Mouse (Mus musculus) ovary, postnatal 10 days (tissue): Measurements from ENCODE around the gene BC016579.

Experiments
- DNase-seq: peaks from one replicate; pipeline ENCODE4 v3.0.0; 2022; ENCODE audit warnings: low spot score

The BC016579 gene

DNA sequence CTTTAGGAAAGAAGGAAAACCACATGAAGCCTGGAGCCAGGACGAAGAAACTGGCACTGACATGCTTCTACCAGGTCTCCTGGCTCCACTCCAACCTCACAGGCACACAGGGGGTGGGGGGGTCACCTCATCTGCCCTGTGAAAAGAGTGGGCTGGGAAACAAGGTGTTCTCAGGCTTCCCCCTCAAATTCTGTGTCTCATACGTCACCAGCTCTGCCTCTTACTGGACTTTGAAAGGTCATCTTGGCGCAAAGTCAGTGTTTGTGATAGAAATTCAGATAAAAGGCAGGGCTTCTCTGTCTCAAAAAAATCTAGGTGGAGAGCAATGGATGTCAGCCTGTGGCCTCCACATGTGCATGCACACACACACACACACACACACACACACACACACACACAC is 12.6 kb downstream of the BC016579 start:
- no peak for DNase-seq

GRCm38 (mm10) chr16:45640070-45640762 is 13.7 kb downstream of the BC016579 start:
- no peak for DNase-seq

- no peak for DNase-seq
Measured at GRCm38 (mm10) chr16:45635826-45636225, 18.0 kb downstream of the BC016579 start.

GRCm38 (mm10) chr16:45632420-45632819 is 21.4 kb downstream of the BC016579 start:
- no peak for DNase-seq

DNA sequence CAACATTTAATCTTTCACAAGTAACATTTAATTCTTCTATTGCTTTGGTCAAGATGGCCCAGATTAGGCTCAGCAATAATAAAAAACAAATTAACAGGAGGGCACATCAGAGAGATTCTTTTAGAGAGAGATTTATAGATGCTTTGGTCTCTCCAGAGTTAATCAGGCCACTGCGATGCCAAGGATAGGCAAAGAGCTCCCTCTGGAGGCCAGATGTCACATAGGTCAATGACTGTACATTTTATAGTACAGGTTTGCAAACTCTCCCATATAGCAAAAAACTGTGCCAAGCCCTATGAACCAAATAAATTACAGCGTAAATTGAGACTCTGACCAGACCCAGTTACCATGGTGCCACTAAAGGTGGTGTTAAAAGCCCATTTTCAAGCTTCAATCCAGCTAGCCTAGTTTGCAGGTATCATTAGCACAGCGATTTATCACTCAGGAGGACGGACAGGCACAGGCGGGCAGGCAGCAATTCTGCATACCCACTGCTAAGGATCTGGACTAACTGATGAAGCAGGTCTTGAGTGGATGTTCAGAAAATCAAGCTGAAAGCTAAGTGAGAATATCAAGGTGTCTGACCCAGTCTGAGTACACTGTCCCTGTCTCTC is 23.4 kb downstream of the BC016579 start:
- DNase-seq, result peak; percentile 33

- no peak for DNase-seq
Measured at GRCm38 (mm10) chr16:45629497-45630105, 24.3 kb downstream of the BC016579 start.

GRCm38 (mm10) chr16:45625342-45625741 is 28.5 kb downstream of the BC016579 start:
- DNase-seq, result no peak

- DNase-seq, result no peak
Measured at GRCm38 (mm10) chr16:45624791-45625190, 29.1 kb downstream of the BC016579 start.

DNA sequence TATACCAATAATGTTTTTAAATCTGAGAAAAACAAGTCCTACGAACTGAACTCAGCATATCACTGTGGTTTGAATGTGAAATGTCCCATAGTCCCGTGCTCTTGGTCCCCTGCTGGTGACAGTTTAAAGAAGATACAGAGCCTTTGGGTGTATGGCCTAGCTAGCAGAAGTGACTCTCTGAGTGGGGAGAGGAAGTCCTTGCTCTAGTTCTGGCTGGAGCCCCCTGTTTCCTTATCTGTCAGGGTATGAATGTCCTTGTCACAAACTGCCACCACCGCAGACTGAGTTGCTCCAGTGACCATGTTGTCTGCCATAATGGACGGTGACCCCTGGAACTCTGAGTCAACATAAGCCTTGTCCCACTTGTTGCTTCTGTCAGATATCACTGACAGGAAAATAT is 30.6 kb downstream of the BC016579 start:
- no peak for DNase-seq

- DNase-seq, result no peak
Measured at GRCm38 (mm10) chr16:45619751-45620375, 34.0 kb downstream of the BC016579 start.

- DNase-seq, result no peak
Measured at GRCm38 (mm10) chr16:45615944-45616343, 37.9 kb downstream of the BC016579 start.

GRCm38 (mm10) chr16:45613247-45613646 is 40.6 kb downstream of the BC016579 start:
- no peak for DNase-seq

- DNase-seq, result no peak
Measured at GRCm38 (mm10) chr16:45610267-45610666, 43.6 kb downstream of the BC016579 start, which contains the start of gene Gcsam. TSS of gene Gcsam (plus strand) at chr16:45610380.

- DNase-seq, result no peak
Measured at GRCm38 (mm10) chr16:45609300-45609699, 44.6 kb downstream of the BC016579 start.

GRCm38 (mm10) chr16:45608481-45608954 is 45.4 kb downstream of the BC016579 start:
- DNase-seq, result no peak

GRCm38 (mm10) chr16:45595494-45595893 is 58.4 kb downstream of the BC016579 start:
- DNase-seq, result no peak

DNA sequence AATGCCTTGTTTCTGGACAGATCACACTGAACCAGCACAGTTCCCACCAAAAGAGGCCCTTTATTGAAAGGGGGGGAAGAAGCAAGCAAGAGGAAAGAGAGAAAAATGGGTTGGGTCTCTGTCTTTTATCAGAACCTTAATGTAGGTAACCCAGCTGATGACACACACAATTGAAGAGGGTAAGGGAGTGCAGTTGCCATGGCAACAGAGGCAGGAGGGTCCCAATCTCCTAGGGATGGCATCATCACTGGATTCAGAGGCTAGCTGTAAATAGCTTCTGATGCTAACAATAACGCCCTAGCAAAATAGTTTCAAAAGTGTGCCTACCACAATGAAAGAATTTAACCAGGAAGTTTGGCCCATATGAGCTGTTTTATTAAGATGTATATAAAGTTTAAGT is 60.2 kb downstream of the BC016579 start:
- DNase-seq, result no peak

- DNase-seq, result no peak
Measured at GRCm38 (mm10) chr16:45582512-45582911, 71.4 kb downstream of the BC016579 start.

GRCm38 (mm10) chr16:45579883-45580282 is 74.0 kb downstream of the BC016579 start:
- DNase-seq, result no peak
